Mouse (Mus musculus) adrenal gland, postnatal 14 days (tissue): ENCODE measurements around the gene Olfr564. TPM values are rescaled to one million over a fixed set of nuclear protein-coding genes. Genes with fewer than 3 reads are reported as not detected.

Experiments used
- DNase-seq: peaks from one replicate; pipeline ENCODE4 v3.0.0; 2021; ENCODE audit warnings: mixed read lengths
- long read RNA-seq, 2 experiments: library from polyadenylated mRNA; stranded (forward); transcript quantifications; one replicate each; pipeline ENCODE4 v2.0.0; 2021
- total RNA-seq: library from RNA; stranded (reverse); gene quantifications from 2 replicates; pipeline ENCODE4 v1.2.3, GENCODE M21; 2021

The Olfr564 gene
- not detected in 2 replicates for total RNA-seq
- long read RNA-seq, experiment 1 = 0 reads
- long read RNA-seq, experiment 2 = 0 reads

GRCm38 (mm10) chr7:102803180-102803579 lies at the start of gene Olfr564:
Gene Olfr564, plus strand, starts transcription at chr7:102803480.
- no peak for DNase-seq

- no peak for DNase-seq
Observed at GRCm38 (mm10) chr7:102759266-102759665, 44.0 kb upstream of the Olfr564 start, which contains the start of the genes Olfr560 and Olfr78. Gene Olfr560, minus strand, starts transcription at chr7:102759366. Gene Olfr78, minus strand, starts transcription at chr7:102759471.

GRCm38 (mm10) chr7:102770921-102771320 lies 32.4 kb upstream of the Olfr564 start, which contains the start of gene Olfr561:
Gene Olfr561, plus strand, starts transcription at chr7:102771221.
- no peak for DNase-seq

Other genes with a start within 250 kb of the Olfr564 start
- 12.3 and 12.5 TPM in 2 replicates for gene Trim21, start 238.0 kb upstream of the Olfr564 start, total RNA-seq
- not detected in 2 replicates for gene Olfr550, start 232.0 kb upstream of the Olfr564 start, total RNA-seq
- gene Olfr551, start 211.6 kb upstream of the Olfr564 start, total RNA-seq = not detected in 2 replicates
- 0.11 TPM in 1 of 2 replicates, not detected in the other for gene Olfr552, start 205.7 kb upstream of the Olfr564 start, total RNA-seq
- not detected in 2 replicates for gene Olfr553, start 185.3 kb upstream of the Olfr564 start, total RNA-seq
- not detected in 2 replicates for gene Olfr554, start 165.0 kb upstream of the Olfr564 start, total RNA-seq
- not detected in 2 replicates for gene Olfr555, start 144.7 kb upstream of the Olfr564 start, total RNA-seq
- not detected in 2 replicates for gene Olfr556, start 138.6 kb upstream of the Olfr564 start, total RNA-seq
- 9.4 and 10.3 TPM in 2 replicates for gene Trim68, start 116.2 kb upstream of the Olfr564 start, total RNA-seq
- not detected in 2 replicates for gene Olfr557, start 107.6 kb upstream of the Olfr564 start, total RNA-seq
- gene Olfr558, start 101.3 kb upstream of the Olfr564 start, total RNA-seq = 1.1 and 1.4 TPM in 2 replicates
- gene Olfr33, start 84.4 kb upstream of the Olfr564 start, total RNA-seq = not detected in 2 replicates
- not detected in 2 replicates for gene Olfr559, start 76.0 kb upstream of the Olfr564 start, total RNA-seq
- gene Olfr560, start 44.1 kb upstream of the Olfr564 start, total RNA-seq = not detected in 2 replicates
- gene Olfr78, start 44.0 kb upstream of the Olfr564 start, total RNA-seq = 0.82 and 1.8 TPM in 2 replicates
- gene Olfr561, start 32.3 kb upstream of the Olfr564 start, total RNA-seq = not detected in 2 replicates
- not detected in 2 replicates for gene Olfr566, start 55.3 kb downstream of the Olfr564 start, total RNA-seq
- not detected in 2 replicates for gene Olfr568, start 73.6 kb downstream of the Olfr564 start, total RNA-seq
- gene Olfr569, start 87.4 kb downstream of the Olfr564 start, total RNA-seq = not detected in 2 replicates
- not detected in 2 replicates for gene Olfr570, start 91.1 kb downstream of the Olfr564 start, total RNA-seq
- not detected in 2 replicates for gene Olfr571, start 114.1 kb downstream of the Olfr564 start, total RNA-seq
- not detected in 2 replicates for gene Olfr572, start 120.9 kb downstream of the Olfr564 start, total RNA-seq
- not detected in 2 replicates for gene Olfr573-ps1, start 139.1 kb downstream of the Olfr564 start, total RNA-seq
- gene Olfr574, start 145.0 kb downstream of the Olfr564 start, total RNA-seq = not detected in 2 replicates
- not detected in 2 replicates for gene Olfr575, start 155.3 kb downstream of the Olfr564 start, total RNA-seq
- gene Olfr576, start 159.2 kb downstream of the Olfr564 start, total RNA-seq = not detected in 2 replicates
- not detected in 2 replicates for gene Olfr577, start 172.5 kb downstream of the Olfr564 start, total RNA-seq
- gene Olfr578, start 185.8 kb downstream of the Olfr564 start, total RNA-seq = not detected in 2 replicates
- not detected in 2 replicates for gene Olfr582, start 234.5 kb downstream of the Olfr564 start, total RNA-seq
- gene Olfr583, start 247.8 kb downstream of the Olfr564 start, total RNA-seq = not detected in 2 replicates